Mouse (Mus musculus): ENCODE measurements around the gene Slc2a2. TPM values are rescaled to one million over a fixed set of nuclear protein-coding genes. Genes with fewer than 3 reads are reported as not detected.
"Not testable (repeated sequence)": the region's sequence is repeated elsewhere in the genome, so short reads cannot be mapped to it uniquely, and the experiment has no call there.

Slc2a2 gene
- total and polyA plus RNA-seq, 3 experiments: 0.24 to 7.1 (median 1.5) TPM

GRCm38 (mm10) chr3:28755477-28755876 is 57.8 kb downstream of the Slc2a2 start:
- Histone ChIP-seq H3K9me3 (replicated peaks) (no peaks in the 10 kb centered on the region), H3K4me1 (ENCODE audit: insufficient read depth, low read depth, low read length) (peaks cover 7% of the 10 kb centered on the region; the same call in 1 of the 2 replicates), H3K4me3 (ENCODE audit: low read depth, low read length) (no peak overlapping the region), H3K27me3 (ENCODE audit: insufficient read depth, low read length) (no peaks in the 10 kb centered on the region), H3K36me3 (replicated peaks) (peaks cover 3% of the 10 kb centered on the region)
- no peak for TF ChIP-seq CTCF (IDR thresholded peaks at IDR 0.05; ENCODE audit: low read depth, low read length)
- no peak for TF ChIP-seq GATA1 (IDR thresholded peaks at IDR 0.05; ENCODE audit: borderline replicate concordance, low read length)
- TF ChIP-seq POLR2AphosphoS5 (IDR thresholded peaks at IDR 0.05; ENCODE audit: insufficient replicate concordance, low read depth, low read length): no peak
- TF ChIP-seq GATA2 (IDR thresholded peaks at IDR 0.05; ENCODE audit: borderline replicate concordance, low read depth, low read length): no peak
- no peak for TF ChIP-seq TAL1 (conservative IDR thresholded peaks at IDR 0.05; ENCODE audit: low read depth, low read length)
- DNase-seq (ENCODE audit: low spot score) (no peak), ATAC-seq (ENCODE audit: extremely low read depth, insufficient number of reproducible peaks, low FRiP score, poor library complexity, severe bottlenecking) (no peak)

- TF ChIP-seq TAL1 (conservative IDR thresholded peaks at IDR 0.05; ENCODE audit: low read depth, low read length): no peak
- H3K27me3 ChIP-seq (ENCODE audit: insufficient read depth, low read length): no peaks in the 10 kb centered on the region
- DNase-seq (ENCODE audit: low spot score) (no peak), ATAC-seq (ENCODE audit: extremely low read depth, insufficient number of reproducible peaks, low FRiP score, poor library complexity, severe bottlenecking) (no peak)
- no peaks in the 10 kb centered on the region for H3K9me3 ChIP-seq (replicated peaks)
- no peak overlapping the region for H3K4me3 ChIP-seq (ENCODE audit: low read depth, low read length)
- no peaks in the 10 kb centered on the region; the same call in 1 of the 2 replicates for H3K4me1 ChIP-seq (ENCODE audit: insufficient read depth, low read depth, low read length)
- peaks cover 2% of the 10 kb centered on the region for H3K36me3 ChIP-seq (replicated peaks)
Measured at GRCm38 (mm10) chr3:28761225-28761789, 63.6 kb downstream of the Slc2a2 start.

- no peaks in the 10 kb centered on the region for H3K4me1 ChIP-seq (ENCODE audit: insufficient read depth, low read depth, low read length)
- H3K4me3 ChIP-seq (ENCODE audit: low read depth, low read length): no peak overlapping the region
- ATAC-seq (ENCODE audit: extremely low read depth, insufficient number of reproducible peaks, low FRiP score, poor library complexity, severe bottlenecking): no peak
- TF ChIP-seq GATA2 (IDR thresholded peaks at IDR 0.05; ENCODE audit: borderline replicate concordance, low read depth, low read length) (no peak), GATA1 (IDR thresholded peaks at IDR 0.05; ENCODE audit: borderline replicate concordance, low read length) (no peak), CTCF (IDR thresholded peaks at IDR 0.05; ENCODE audit: low read depth, low read length) (no peak), TAL1 (conservative IDR thresholded peaks at IDR 0.05; ENCODE audit: low read depth, low read length) (no peak), POLR2AphosphoS5 (IDR thresholded peaks at IDR 0.05; ENCODE audit: insufficient replicate concordance, low read depth, low read length) (no peak)
- H3K27me3 ChIP-seq (ENCODE audit: insufficient read depth, low read length): no peaks in the 10 kb centered on the region
- peaks cover 4% of the 10 kb centered on the region for H3K36me3 ChIP-seq (replicated peaks)
- no peak for DNase-seq (ENCODE audit: low spot score)
- no peaks in the 10 kb centered on the region for H3K9me3 ChIP-seq (replicated peaks)
Measured at GRCm38 (mm10) chr3:28766935-28767334, 69.2 kb downstream of the Slc2a2 start.

GRCm38 (mm10) chr3:28768222-28768621 is 70.5 kb downstream of the Slc2a2 start:
- no peak for DNase-seq (ENCODE audit: low spot score)
- no peaks in the 10 kb centered on the region for H3K4me1 ChIP-seq (ENCODE audit: insufficient read depth, low read depth, low read length)

GRCm38 (mm10) chr3:28772919-28773318 is 75.2 kb downstream of the Slc2a2 start:
- ATAC-seq (ENCODE audit: extremely low read depth, insufficient number of reproducible peaks, low FRiP score, poor library complexity, severe bottlenecking); H3K27me3 ChIP-seq (ENCODE audit: insufficient read depth, low read length); H3K36me3 ChIP-seq (replicated peaks); DNase-seq (ENCODE audit: low spot score); H3K4me3 ChIP-seq (ENCODE audit: low read depth, low read length); H3K9me3 ChIP-seq (replicated peaks): not testable (repeated sequence)
- peaks cover 34% of the 10 kb centered on the region for H3K4me1 ChIP-seq (ENCODE audit: insufficient read depth, low read depth, low read length)

More at GRCm38 (mm10) chr3:28768222-28768621, 70.5 kb downstream of the Slc2a2 start:
- no peak for ATAC-seq (ENCODE audit: extremely low read depth, insufficient number of reproducible peaks, low FRiP score, poor library complexity, severe bottlenecking)
- peaks cover 4% of the 10 kb centered on the region for H3K36me3 ChIP-seq (replicated peaks)
- no peaks in the 10 kb centered on the region for H3K27me3 ChIP-seq (ENCODE audit: insufficient read depth, low read length)
- no peaks in the 10 kb centered on the region for H3K9me3 ChIP-seq (replicated peaks)
- H3K4me3 ChIP-seq (ENCODE audit: low read depth, low read length): no peak overlapping the region
- no peak for TF ChIP-seq GATA1 (IDR thresholded peaks at IDR 0.05; ENCODE audit: borderline replicate concordance, low read length)

GRCm38 (mm10) chr3:28775361-28775760 is 77.7 kb downstream of the Slc2a2 start:
- Histone ChIP-seq H3K36me3 (replicated peaks) (no peaks in the 10 kb centered on the region), H3K9me3 (replicated peaks) (no peaks in the 10 kb centered on the region), H3K4me3 (ENCODE audit: low read depth, low read length) (peak overlapping the region; percentile 66; the same call in 1 of the 2 replicates), H3K4me1 (ENCODE audit: insufficient read depth, low read depth, low read length) (peaks cover 53% of the 10 kb centered on the region), H3K27me3 (ENCODE audit: insufficient read depth, low read length) (no peaks in the 10 kb centered on the region)
- DNase-seq (ENCODE audit: low spot score) (peak; percentile 34), ATAC-seq (ENCODE audit: extremely low read depth, insufficient number of reproducible peaks, low FRiP score, poor library complexity, severe bottlenecking) (peak; percentile 65)
- no peak for TF ChIP-seq CTCF (IDR thresholded peaks at IDR 0.05; ENCODE audit: low read depth, low read length)
- peak; percentile 88 for TF ChIP-seq TAL1 (conservative IDR thresholded peaks at IDR 0.05; ENCODE audit: low read depth, low read length)

- H3K36me3 ChIP-seq (replicated peaks): no peaks in the 10 kb centered on the region
- DNase-seq (ENCODE audit: low spot score) (peak; percentile 49), ATAC-seq (ENCODE audit: extremely low read depth, insufficient number of reproducible peaks, low FRiP score, poor library complexity, severe bottlenecking) (peak; percentile 79)
- no peaks in the 10 kb centered on the region for H3K27me3 ChIP-seq (ENCODE audit: insufficient read depth, low read length)
- peak overlapping the region; percentile 66; the same call in 1 of the 2 replicates for H3K4me3 ChIP-seq (ENCODE audit: low read depth, low read length)
- H3K4me1 ChIP-seq (ENCODE audit: insufficient read depth, low read depth, low read length): peaks cover 59% of the 10 kb centered on the region
- no peak for TF ChIP-seq POLR2AphosphoS5 (IDR thresholded peaks at IDR 0.05; ENCODE audit: insufficient replicate concordance, low read depth, low read length)
- TF ChIP-seq TAL1 (conservative IDR thresholded peaks at IDR 0.05; ENCODE audit: low read depth, low read length): peak; percentile 89
- peaks cover 4% of the 10 kb centered on the region; the same call in 1 of the 2 replicates for H3K9me3 ChIP-seq (replicated peaks)
Measured at GRCm38 (mm10) chr3:28775958-28776357, 78.3 kb downstream of the Slc2a2 start.
